Mouse (Mus musculus): ENCODE data around the gene Olfr877. TPM values are rescaled to one million over a fixed set of nuclear protein-coding genes. Genes with fewer than 3 reads are reported as not detected.

Olfr877 gene
- polyA plus RNA-seq, 1 experiment from 2014 or later = not detected

GRCm38 (mm10) chr9:37871097-37871496, 17.0 kb downstream of the Olfr877 start:
- WGBS (ENCODE audit: insufficient replicate concordance) = 50% methylated on average over 1 of the region's 1 CpGs

GRCm38 (mm10) chr9:37871536-37871935, 17.5 kb downstream of the Olfr877 start:
- H3K9ac ChIP-seq (ENCODE audit: low read depth, low read length) = no peak overlapping the region
- H3K27me3 ChIP-seq (ENCODE audit: control insufficient read depth, insufficient read depth, low read depth, low read length) = no peaks in the 10 kb centered on the region
- no peak overlapping the region for H3K4me3 ChIP-seq (ENCODE audit: low read depth, low read length)
- no peak overlapping the region for H3K27ac ChIP-seq (ENCODE audit: low read length)
- H3K4me1 ChIP-seq (ENCODE audit: control insufficient read depth, low read depth, low read length) = no peaks in the 10 kb centered on the region
- H3K9me3 ChIP-seq (replicated peaks; ENCODE audit: control insufficient read depth, low read length) = no peaks in the 10 kb centered on the region
- H3K36me3 ChIP-seq (ENCODE audit: control insufficient read depth, insufficient read depth) = no peaks in the 10 kb centered on the region
- ATAC-seq (ENCODE audit: low read depth) = no peak
- 33% methylated on average over 1 of the region's 1 CpGs for WGBS (ENCODE audit: insufficient replicate concordance)
- H3K4me2 ChIP-seq (ENCODE audit: low read depth, low read length) = no peak overlapping the region

More at GRCm38 (mm10) chr9:37871097-37871496, 17.0 kb downstream of the Olfr877 start:
- Histone ChIP-seq H3K36me3 (ENCODE audit: control insufficient read depth, insufficient read depth) (no peaks in the 10 kb centered on the region), H3K9ac (ENCODE audit: low read depth, low read length) (no peak overlapping the region), H3K4me1 (ENCODE audit: control insufficient read depth, low read depth, low read length) (no peaks in the 10 kb centered on the region), H3K4me2 (ENCODE audit: low read depth, low read length) (no peak overlapping the region), H3K9me3 (replicated peaks; ENCODE audit: control insufficient read depth, low read length) (no peaks in the 10 kb centered on the region), H3K27ac (ENCODE audit: low read length) (no peak overlapping the region), H3K4me3 (ENCODE audit: low read depth, low read length) (no peak overlapping the region), H3K27me3 (ENCODE audit: control insufficient read depth, insufficient read depth, low read depth, low read length) (no peaks in the 10 kb centered on the region)
- no peak for ATAC-seq (ENCODE audit: low read depth)

GRCm38 (mm10) chr9:37890960-37891359, 36.9 kb downstream of the Olfr877 start:
- H3K9ac ChIP-seq (ENCODE audit: low read depth, low read length) = no peak overlapping the region
- H3K9me3 ChIP-seq (replicated peaks; ENCODE audit: control insufficient read depth, low read length) = no peaks in the 10 kb centered on the region
- H3K4me3 ChIP-seq (ENCODE audit: low read depth, low read length) = no peak overlapping the region
- no peaks in the 10 kb centered on the region for H3K4me1 ChIP-seq (ENCODE audit: control insufficient read depth, low read depth, low read length)
- no peaks in the 10 kb centered on the region for H3K36me3 ChIP-seq (ENCODE audit: control insufficient read depth, insufficient read depth)
- WGBS (ENCODE audit: insufficient replicate concordance) = 24% methylated on average over 2 of the region's 2 CpGs
- H3K27me3 ChIP-seq (ENCODE audit: control insufficient read depth, insufficient read depth, low read depth, low read length) = no peaks in the 10 kb centered on the region
- ATAC-seq (ENCODE audit: low read depth) = no peak
- no peak overlapping the region for H3K27ac ChIP-seq (ENCODE audit: low read length)
- H3K4me2 ChIP-seq (ENCODE audit: low read depth, low read length) = no peak overlapping the region

GRCm38 (mm10) chr9:37896661-37897060, 42.6 kb downstream of the Olfr877 start, which contains the start of gene Olfr145:
TSS of gene Olfr145 (plus strand) at chr9:37896724.
- H3K27me3 ChIP-seq (ENCODE audit: control insufficient read depth, insufficient read depth, low read depth, low read length) = no peaks in the 10 kb centered on the region
- no peak within 1 kb of the TSS for H3K4me3 ChIP-seq (ENCODE audit: low read depth, low read length)
- no peaks in the 10 kb centered on the region for H3K36me3 ChIP-seq (ENCODE audit: control insufficient read depth, insufficient read depth)
- H3K4me1 ChIP-seq (ENCODE audit: control insufficient read depth, low read depth, low read length) = no peaks in the 10 kb centered on the region
- no peak within 1 kb of the TSS for H3K9ac ChIP-seq (ENCODE audit: low read depth, low read length)
- no peak for ATAC-seq (ENCODE audit: low read depth)
- 33% methylated on average over 2 of the region's 2 CpGs for WGBS (ENCODE audit: insufficient replicate concordance)
- no peaks in the 10 kb centered on the region for H3K9me3 ChIP-seq (replicated peaks; ENCODE audit: control insufficient read depth, low read length)
- H3K4me2 ChIP-seq (ENCODE audit: low read depth, low read length) = no peak within 1 kb of the TSS
- H3K27ac ChIP-seq (ENCODE audit: low read length) = no peak within 1 kb of the TSS

GRCm38 (mm10) chr9:37905555-37905954, 51.5 kb downstream of the Olfr877 start:
- no peaks in the 10 kb centered on the region for H3K36me3 ChIP-seq (ENCODE audit: control insufficient read depth, insufficient read depth)
- no peak overlapping the region for H3K9ac ChIP-seq (ENCODE audit: low read depth, low read length)
- 52% methylated on average over 3 of the region's 3 CpGs for WGBS (ENCODE audit: insufficient replicate concordance)
- no peaks in the 10 kb centered on the region for H3K4me1 ChIP-seq (ENCODE audit: control insufficient read depth, low read depth, low read length)
- H3K4me3 ChIP-seq (ENCODE audit: low read depth, low read length) = no peak overlapping the region
- ATAC-seq (ENCODE audit: low read depth) = no peak
- H3K27me3 ChIP-seq (ENCODE audit: control insufficient read depth, insufficient read depth, low read depth, low read length) = no peaks in the 10 kb centered on the region
- H3K9me3 ChIP-seq (replicated peaks; ENCODE audit: control insufficient read depth, low read length) = no peaks in the 10 kb centered on the region
- H3K4me2 ChIP-seq (ENCODE audit: low read depth, low read length) = no peak overlapping the region
- H3K27ac ChIP-seq (ENCODE audit: low read length) = no peak overlapping the region

Other genes starting within 250 kb of the Olfr877 start
- 1.9 and 2.1 TPM in 2 replicates for gene Spa17, start 240.5 kb upstream of the Olfr877 start, polyA plus RNA-seq (2015; fragmentation: Nextera tagmentation; extraction: Ambion mirVana)
- 45.6 and 46.7 TPM in 2 replicates for gene Tbrg1, start 197.0 kb upstream of the Olfr877 start, polyA plus RNA-seq (2015; fragmentation: Nextera tagmentation; extraction: Ambion mirVana)
- not detected in 2 replicates for gene Panx3, start 185.0 kb upstream of the Olfr877 start, polyA plus RNA-seq (2015; fragmentation: Nextera tagmentation; extraction: Ambion mirVana)
- gene Olfr160, start 138.0 kb upstream of the Olfr877 start, polyA plus RNA-seq (2015; fragmentation: Nextera tagmentation; extraction: Ambion mirVana) = not detected in 2 replicates
- gene Olfr874, start 109.2 kb upstream of the Olfr877 start, polyA plus RNA-seq (2015; fragmentation: Nextera tagmentation; extraction: Ambion mirVana) = not detected in 2 replicates
- not detected in 2 replicates for gene Olfr875, start 82.4 kb upstream of the Olfr877 start, polyA plus RNA-seq (2015; fragmentation: Nextera tagmentation; extraction: Ambion mirVana)
- gene Olfr876, start 51.2 kb upstream of the Olfr877 start, polyA plus RNA-seq (2015; fragmentation: Nextera tagmentation; extraction: Ambion mirVana) = not detected in 2 replicates
- not detected in 2 replicates for gene Olfr145, start 42.5 kb downstream of the Olfr877 start, polyA plus RNA-seq (2015; fragmentation: Nextera tagmentation; extraction: Ambion mirVana)
- gene Olfr878, start 63.6 kb downstream of the Olfr877 start, polyA plus RNA-seq (2015; fragmentation: Nextera tagmentation; extraction: Ambion mirVana) = not detected in 2 replicates
- gene Olfr881, start 137.6 kb downstream of the Olfr877 start, polyA plus RNA-seq (2015; fragmentation: Nextera tagmentation; extraction: Ambion mirVana) = not detected in 2 replicates
- not detected in 2 replicates for gene Olfr883, start 171.5 kb downstream of the Olfr877 start, polyA plus RNA-seq (2015; fragmentation: Nextera tagmentation; extraction: Ambion mirVana)
- gene Olfr884, start 192.3 kb downstream of the Olfr877 start, polyA plus RNA-seq (2015; fragmentation: Nextera tagmentation; extraction: Ambion mirVana) = not detected in 2 replicates
- gene Olfr885, start 207.1 kb downstream of the Olfr877 start, polyA plus RNA-seq (2015; fragmentation: Nextera tagmentation; extraction: Ambion mirVana) = not detected in 2 replicates
- gene Olfr887, start 229.8 kb downstream of the Olfr877 start, polyA plus RNA-seq (2015; fragmentation: Nextera tagmentation; extraction: Ambion mirVana) = not detected in 2 replicates